Comparison of ENCODE assay signal across 8 mouse cellular contexts in genomic region chr7:75642178-75642777, GRCm38 (mm10).
A peak's percentile ranks its signal among the peaks of the same experiment; 100 is the strongest.
DNase-seq lines count a peak whose midpoint lies in the region; ATAC-seq and TF ChIP-seq lines count a peak whose summit lies in the region.

No protein-coding gene starts in this region.

- H3K27me3 ChIP-seq in hindbrain, embryonic 13.5 days: no peaks in the 10 kb centered on the region
- H3K27me3 ChIP-seq in midbrain, embryonic 11.5 days (ENCODE audit: control insufficient read depth, insufficient read depth, low read length): no peaks in the 10 kb centered on the region

- intact Hi-C loops in gastrocnemius, adult 2 months (cut with DNase I): no loop called here
- intact Hi-C loops in left cerebral cortex, postnatal 4 days (cut with DNase I): no loop called here

- no peak for TF ChIP-seq POLR2A in bone marrow macrophage, adult 2 months (IDR thresholded peaks at IDR 0.05; ENCODE audit: borderline replicate concordance, low read depth, low read length)

- H3K9me3 ChIP-seq in ES-E14 (ENCODE audit: control insufficient read depth, insufficient read depth, low read depth, low read length): no peaks in the 10 kb centered on the region
- no peaks in the 10 kb centered on the region for H3K9me3 ChIP-seq in hindbrain, embryonic 13.5 days
- H3K9me3 ChIP-seq in midbrain, embryonic 11.5 days (ENCODE audit: control insufficient read depth, low read length): no peaks in the 10 kb centered on the region

- H3K9ac ChIP-seq in ES-E14 (ENCODE audit: insufficient read depth, low read depth, low read length, poor library complexity, severe bottlenecking): no peak overlapping the region; the same call in 1 of the 2 replicates
- H3K9ac ChIP-seq in hindbrain, embryonic 13.5 days: peak overlapping the region; percentile 63
- peak overlapping the region; percentile 47 for H3K9ac ChIP-seq in midbrain, embryonic 11.5 days (ENCODE audit: low read length)

- peak; percentile 86 for ATAC-seq in hindbrain, embryonic 13.5 days (ENCODE audit: low FRiP score)
- ATAC-seq in midbrain, embryonic 11.5 days (ENCODE audit: low FRiP score): peak; percentile 87

- peak overlapping the region; percentile 56 for H3K4me2 ChIP-seq in hindbrain, embryonic 13.5 days
- H3K4me2 ChIP-seq in midbrain, embryonic 11.5 days: peak overlapping the region; percentile 48

- peaks cover 4 to 9% of the 10 kb centered on the region in 2 experiments for H3K4me1 ChIP-seq in ES-E14 (ENCODE audit: control insufficient read depth in 2 of 2, insufficient read depth in 2 of 2, low read length in 2 of 2, poor library complexity in 1 of 2)
- peaks cover 64% of the 10 kb centered on the region for H3K4me1 ChIP-seq in bone marrow macrophage, adult 2 months (ENCODE audit: control insufficient read depth, insufficient read depth, low read length)
- H3K4me1 ChIP-seq in hindbrain, embryonic 13.5 days (replicated peaks): peaks cover 25% of the 10 kb centered on the region
- H3K4me1 ChIP-seq in midbrain, embryonic 11.5 days (ENCODE audit: control insufficient read depth, insufficient read depth, low read length): peaks cover 16% of the 10 kb centered on the region; the same call in 1 of the 2 replicates

- DNase-seq in ES-E14 (ENCODE audit: low read depth, low spot score): peak; percentile 30
- peak; percentile 75 for DNase-seq in gastrocnemius, adult 2 months
- peak; percentile 41 for DNase-seq in left cerebral cortex, postnatal 4 days
- peak; percentile 94 for DNase-seq in midbrain, embryonic 11.5 days (ENCODE audit: low spot score, missing footprints)
- peak; percentile 60 for DNase-seq in testis, postnatal 10 days (ENCODE audit: low spot score)
- no peak for DNase-seq in natural killer cell, adult 2 months (ENCODE audit: low spot score in 2 of 2)

- in situ Hi-C loops in ES-E14 (cut with MboI; ENCODE audit: low sequenced_read_pairs in 2 of 2, unreplicated experiment in 2 of 2): no loop called here

- 3% methylated on average over 9 of the region's 9 CpGs for WGBS in hindbrain, embryonic 13.5 days
- 3% methylated on average over 9 of the region's 9 CpGs for WGBS in midbrain, embryonic 11.5 days

- H3K4me3 ChIP-seq in ES-E14 (ENCODE audit: insufficient read depth in 1 of 2, low read depth in 1 of 2, low read length in 2 of 2, poor library complexity in 1 of 2, severe bottlenecking in 1 of 2): peak overlapping the region in 1 of 2 experiments; percentile 37; a peak in 2 of 4 replicates
- peak overlapping the region; percentile 38 for H3K4me3 ChIP-seq in bone marrow macrophage, adult 2 months (ENCODE audit: insufficient read depth, low read length)
- peak overlapping the region; percentile 72 for H3K4me3 ChIP-seq in gastrocnemius, adult 2 months
- H3K4me3 ChIP-seq in hindbrain, embryonic 13.5 days: peak overlapping the region; percentile 35
- peak overlapping the region; percentile 25; the same call in 1 of the 2 replicates for H3K4me3 ChIP-seq in midbrain, embryonic 11.5 days (ENCODE audit: low read depth, low read length)

- H3K27ac ChIP-seq in ES-E14 (ENCODE audit: insufficient read depth, low read depth, low read length, poor library complexity, severe bottlenecking): no peak overlapping the region
- H3K27ac ChIP-seq in bone marrow macrophage, adult 2 months (ENCODE audit: insufficient read depth, low read depth, low read length): peak overlapping the region; percentile 71
- H3K27ac ChIP-seq in gastrocnemius, adult 2 months: peak overlapping the region; percentile 85
- peak overlapping the region; percentile 73; the same call in 1 of the 2 replicates for H3K27ac ChIP-seq in hindbrain, embryonic 13.5 days
- H3K27ac ChIP-seq in midbrain, embryonic 11.5 days (ENCODE audit: low read depth, low read length): peak overlapping the region; percentile 11; the same call in 1 of the 2 replicates

- H3K36me3 ChIP-seq in ES-E14 (ENCODE audit: control insufficient read depth, insufficient read depth, low read length, poor library complexity, severe bottlenecking): no peaks in the 10 kb centered on the region
- no peaks in the 10 kb centered on the region for H3K36me3 ChIP-seq in hindbrain, embryonic 13.5 days
- H3K36me3 ChIP-seq in midbrain, embryonic 11.5 days (ENCODE audit: control insufficient read depth, insufficient read depth, low read length): no peaks in the 10 kb centered on the region

- TF ChIP-seq CTCF in bone marrow macrophage, adult 2 months (IDR thresholded peaks at IDR 0.05; ENCODE audit: low read depth, low read length): no peak
- TF ChIP-seq CTCF in gastrocnemius, adult 2 months (IDR thresholded peaks at IDR 0.05): no peak

TF ChIP-seq in ES-E14, 5 proteins besides CTCF, POLR2A, EP300 and RAD21:
- TF ChIP-seq CHD2 (IDR thresholded peaks at IDR 0.05; ENCODE audit: low read depth, low read length) (no peak), MAFK (IDR thresholded peaks at IDR 0.05; ENCODE audit: insufficient read depth, low read depth, low read length) (no peak), ZNF384 (IDR thresholded peaks at IDR 0.05; ENCODE audit: low read depth, low read length) (no peak), HCFC1 (IDR thresholded peaks at IDR 0.05; ENCODE audit: borderline replicate concordance, insufficient read depth, low read length) (no peak), ZC3H11A (IDR thresholded peaks at IDR 0.05; ENCODE audit: borderline replicate concordance, low read depth, low read length) (no peak)

Comparison
In these comparisons a context has a peak if more than half of its experiments do, and no peak if none do; other contexts are left out.
1. DNase-seq: peak in ES-E14 (single experiment), gastrocnemius, adult 2 months (single experiment), left cerebral cortex, postnatal 4 days (single experiment), midbrain, embryonic 11.5 days (single experiment) and testis, postnatal 10 days (single experiment); none in natural killer cell, adult 2 months (0 of 2).